Mouse (Mus musculus) ovary, postnatal 10 days (tissue): ENCODE data around the gene Gatm.
A peak's percentile ranks its signal among the peaks of the same experiment; 100 is the strongest.

ENCODE experiments used
- DNase-seq: peaks from one replicate; pipeline ENCODE4 v3.0.0; 2022; ENCODE audit warnings: low spot score

Gatm gene

GRCm38 (mm10) chr2:122608820-122609219 is 2.3 kb downstream of the Gatm start:
- no peak for DNase-seq

- no peak for DNase-seq
Measured at GRCm38 (mm10) chr2:122605829-122606228, 5.3 kb downstream of the Gatm start.

- no peak for DNase-seq
Measured at GRCm38 (mm10) chr2:122601354-122601753, 9.7 kb downstream of the Gatm start.

GRCm38 (mm10) chr2:122599736-122600135 is 11.4 kb downstream of the Gatm start:
- no peak for DNase-seq

- no peak for DNase-seq
Measured at GRCm38 (mm10) chr2:122595461-122595860, 15.6 kb downstream of the Gatm start.

- no peak for DNase-seq
Measured at GRCm38 (mm10) chr2:122591213-122591612, 19.9 kb downstream of the Gatm start.

GRCm38 (mm10) chr2:122590351-122590750 is 20.8 kb downstream of the Gatm start:
- no peak for DNase-seq

- DNase-seq = no peak
Measured at GRCm38 (mm10) chr2:122587861-122588519, 23.1 kb downstream of the Gatm start.

- no peak for DNase-seq
Measured at GRCm38 (mm10) chr2:122586258-122586657, 24.8 kb downstream of the Gatm start.

- no peak for DNase-seq
Measured at GRCm38 (mm10) chr2:122582324-122582723, 28.8 kb downstream of the Gatm start.

- DNase-seq = no peak
Measured at GRCm38 (mm10) chr2:122581361-122582017, 29.6 kb downstream of the Gatm start.

- DNase-seq = no peak
Measured at GRCm38 (mm10) chr2:122580426-122580825, 30.7 kb downstream of the Gatm start.

- DNase-seq = no peak
Measured at GRCm38 (mm10) chr2:122577316-122577715, 33.8 kb downstream of the Gatm start.

GRCm38 (mm10) chr2:122576295-122576694 is 34.8 kb downstream of the Gatm start:
- no peak for DNase-seq

- no peak for DNase-seq
Measured at GRCm38 (mm10) chr2:122575470-122575869, 35.6 kb downstream of the Gatm start.

- DNase-seq = no peak
Measured at GRCm38 (mm10) chr2:122572438-122572837, 38.7 kb downstream of the Gatm start.

- no peak for DNase-seq
Measured at GRCm38 (mm10) chr2:122571326-122571725, 39.8 kb downstream of the Gatm start.

- no peak for DNase-seq
Measured at GRCm38 (mm10) chr2:122570430-122570829, 40.7 kb downstream of the Gatm start.

GRCm38 (mm10) chr2:122569439-122569838 is 41.7 kb downstream of the Gatm start:
- DNase-seq = peak; percentile 24

- DNase-seq = no peak
Measured at GRCm38 (mm10) chr2:122562251-122562650, 48.9 kb downstream of the Gatm start.

- DNase-seq = no peak
Measured at GRCm38 (mm10) chr2:122561221-122561620, 49.9 kb downstream of the Gatm start.

GRCm38 (mm10) chr2:122558317-122558716 is 52.8 kb downstream of the Gatm start:
- DNase-seq = no peak
